Mouse (Mus musculus) brain, embryonic 14.5 days (tissue): Measurements from ENCODE around the gene Lrrc75b.

Source experiments
- CTCF ChIP-seq: fragments of 200-500 bp; IDR thresholded peaks from 2 replicates; pipeline ENCODE4 v1.5.1; 2012; ENCODE audit warnings: inconsistent platforms, mild to moderate bottlenecking, moderate library complexity, borderline replicate concordance; ENCODE audit not compliant: insufficient read depth, insufficient read length; ENCODE audit errors: extremely low read depth
- POLR2A ChIP-seq: fragments of 200-500 bp; IDR thresholded peaks from 2 replicates; pipeline ENCODE4 v1.6.1; 2012; ENCODE audit warnings: mild to moderate bottlenecking, inconsistent platforms, borderline replicate concordance; ENCODE audit not compliant: poor library complexity, insufficient read depth, insufficient read length, severe bottlenecking; ENCODE audit errors: extremely low read depth

DNA sequence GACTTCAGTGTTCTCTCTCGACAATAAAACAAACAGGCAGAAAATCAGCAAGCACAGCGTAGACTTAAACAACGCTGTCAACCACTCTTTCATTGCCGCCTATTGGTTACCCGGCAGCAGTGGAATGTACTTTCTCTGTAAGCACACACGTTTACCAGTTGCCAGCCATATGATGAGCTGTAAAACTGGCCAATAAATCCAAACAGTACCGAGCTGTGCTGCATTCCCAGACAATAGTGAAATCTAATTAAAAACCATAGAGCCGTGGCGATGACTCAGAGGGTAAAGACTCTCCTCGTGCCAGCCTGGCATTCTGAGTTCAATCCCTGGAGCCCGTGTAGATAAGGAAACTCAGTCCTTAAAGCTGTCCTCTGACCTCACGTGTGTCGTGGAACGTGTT is 11.6 kb downstream of the Lrrc75b start:
- TF ChIP-seq CTCF = no peak
- TF ChIP-seq POLR2A = no peak
